Mouse (Mus musculus) T-helper 17 cell (primary cell): Measurements from ENCODE around the gene Hyal3.
"Not testable (repeated sequence)": the region's sequence is repeated elsewhere in the genome, so short reads cannot be mapped to it uniquely, and the experiment has no call there.

Source experiments
- in situ Hi-C, 2 experiments: fragments of 300-600 bp; cut with MboI, MseI; formaldehyde crosslinking; loops; 1 replicate in 1 of 2; 2 replicates in 1 of 2; pipeline ENCODE4 v1.15.1; 2025; ENCODE audit warnings: high pct_unique_total_duplicates in 2 of 2

Gene Hyal3

GRCm38 (mm10) chr9:107547957-107548356 lies 32.7 kb upstream of the Hyal3 start:
- in situ Hi-C loops: loop anchor here (25.0 kb wide), 2 partner anchors 1361 to 1539 kb away; partner anchors contain the start of genes Ccdc51 (in 1 of the 2), Plxnb1 (in 1 of the 2), Ppm1m (in 1 of the 2) and Tma7 (in 1 of the 2)

DNA sequence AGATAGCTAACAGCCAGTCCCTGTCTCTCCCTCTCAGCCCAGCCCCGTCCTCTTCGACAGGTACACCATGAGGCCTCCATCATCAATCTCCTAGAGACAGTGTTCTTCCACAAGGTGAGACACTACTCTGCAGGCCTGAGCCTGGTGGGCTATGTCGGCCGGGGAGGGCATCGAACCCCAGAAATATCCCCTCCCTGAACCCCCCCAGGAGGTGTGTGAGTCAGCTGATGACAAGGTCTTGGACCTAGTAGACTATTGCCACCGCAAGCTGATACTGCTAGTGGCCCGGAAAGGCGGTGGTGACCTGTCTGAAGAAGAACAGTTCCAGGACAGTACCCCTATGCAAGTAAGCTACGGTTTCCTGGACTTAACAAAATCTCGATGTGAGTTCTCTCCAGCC lies 31.8 kb upstream of the Hyal3 start:
- in situ Hi-C loops: loop anchor here (25.0 kb wide), 2 partner anchors 1362 to 1538 kb away; partner anchors contain the start of genes Ccdc51 (in 1 of the 2), Plxnb1 (in 1 of the 2), Ppm1m (in 1 of the 2) and Tma7 (in 1 of the 2)

GRCm38 (mm10) chr9:107549297-107550074 lies 31.1 kb upstream of the Hyal3 start:
- in situ Hi-C loops: loop anchor here (5.0 to 25.0 kb wide), 5 partner anchors 78 to 1538 kb away; partner anchors contain the start of genes Ccdc51 (in 1 of the 2), Pcbp4 (in 1 of the 2), Plxnb1 (in 1 of the 2) and Ppm1m (in 1 of the 2)

- in situ Hi-C loops: loop anchor here (5.0 to 10.0 kb wide), 3 partner anchors 77 to 1504 kb away; partner anchors contain the start of genes Pcbp4 (in 1 of the 2) and Trex1 (in 1 of the 2)
Observed at GRCm38 (mm10) chr9:107550491-107551116, 30.0 kb upstream of the Hyal3 start.

DNA sequence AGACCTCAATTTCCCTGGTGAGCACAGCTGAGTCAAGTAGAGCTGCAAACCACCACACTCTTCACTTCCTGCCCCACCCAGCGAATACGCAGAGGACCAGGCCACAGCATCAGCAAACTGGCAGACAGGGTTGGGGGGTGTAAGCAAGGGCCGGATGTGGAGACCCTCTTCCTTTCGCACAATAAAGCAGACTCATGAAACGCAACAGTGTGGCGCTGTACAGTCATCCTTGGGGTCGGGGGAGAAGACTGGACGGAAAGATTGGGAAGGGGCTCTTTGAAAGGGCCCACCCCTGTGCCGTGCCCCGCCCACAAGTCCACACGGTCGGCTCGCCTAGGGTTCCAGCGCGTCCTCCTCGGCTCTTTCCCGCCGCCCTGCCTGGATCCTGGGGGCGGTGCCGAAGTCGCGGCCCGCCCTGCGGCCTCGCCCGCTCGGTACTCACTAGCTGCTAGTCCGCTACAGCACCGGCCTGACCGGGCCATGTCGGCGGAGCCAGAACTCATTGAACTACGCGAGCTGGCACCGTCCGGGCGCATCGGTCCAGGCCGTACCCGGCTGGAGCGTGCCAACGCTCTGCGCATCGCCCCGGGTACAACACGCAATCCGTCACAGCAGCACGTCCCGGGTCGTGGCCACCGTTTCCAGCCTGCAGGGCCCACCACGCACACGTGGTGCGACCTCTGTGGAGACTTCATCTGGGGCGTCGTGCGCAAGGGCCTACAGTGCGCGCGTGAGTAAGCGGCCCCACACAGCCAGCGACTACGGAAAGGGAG lies 29.3 kb upstream of the Hyal3 start, which contains the start of gene Rassf1:
Gene Rassf1 (plus strand): TSS at position 439 of the 773 bp plus-strand sequence.
- in situ Hi-C loops: loop anchor here (5.0 to 10.0 kb wide), 3 partner anchors 76 to 1503 kb away; partner anchors contain the start of genes Pcbp4 (in 1 of the 2) and Trex1 (in 1 of the 2)

DNA sequence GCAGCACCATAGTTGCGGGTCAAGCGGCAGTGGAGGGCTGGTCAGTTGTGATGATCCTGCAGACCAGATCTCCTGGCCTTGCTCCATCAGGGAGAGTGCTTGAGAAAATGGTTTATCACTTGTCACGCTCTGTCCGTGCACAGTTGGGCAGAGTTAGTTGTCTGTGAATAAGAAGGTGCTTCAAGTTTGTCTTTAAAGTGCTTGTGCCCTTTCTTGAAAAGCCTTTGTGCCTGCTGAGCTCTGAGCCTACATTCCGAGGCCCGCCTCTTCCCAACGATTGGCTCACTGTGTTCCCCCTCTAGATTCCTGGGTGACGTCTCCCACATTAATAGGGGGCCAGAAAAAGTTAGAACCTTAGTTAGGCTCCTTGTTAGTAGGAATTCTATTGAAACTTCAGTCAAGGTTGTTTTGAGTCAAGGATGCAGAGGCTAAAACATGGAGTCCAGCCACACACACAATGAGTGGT lies 28.7 kb upstream of the Hyal3 start:
- in situ Hi-C loops: loop anchor here (5.0 to 10.0 kb wide), 3 partner anchors 75 to 1503 kb away; partner anchors contain the start of genes Pcbp4 (in 1 of the 2) and Trex1 (in 1 of the 2)

DNA sequence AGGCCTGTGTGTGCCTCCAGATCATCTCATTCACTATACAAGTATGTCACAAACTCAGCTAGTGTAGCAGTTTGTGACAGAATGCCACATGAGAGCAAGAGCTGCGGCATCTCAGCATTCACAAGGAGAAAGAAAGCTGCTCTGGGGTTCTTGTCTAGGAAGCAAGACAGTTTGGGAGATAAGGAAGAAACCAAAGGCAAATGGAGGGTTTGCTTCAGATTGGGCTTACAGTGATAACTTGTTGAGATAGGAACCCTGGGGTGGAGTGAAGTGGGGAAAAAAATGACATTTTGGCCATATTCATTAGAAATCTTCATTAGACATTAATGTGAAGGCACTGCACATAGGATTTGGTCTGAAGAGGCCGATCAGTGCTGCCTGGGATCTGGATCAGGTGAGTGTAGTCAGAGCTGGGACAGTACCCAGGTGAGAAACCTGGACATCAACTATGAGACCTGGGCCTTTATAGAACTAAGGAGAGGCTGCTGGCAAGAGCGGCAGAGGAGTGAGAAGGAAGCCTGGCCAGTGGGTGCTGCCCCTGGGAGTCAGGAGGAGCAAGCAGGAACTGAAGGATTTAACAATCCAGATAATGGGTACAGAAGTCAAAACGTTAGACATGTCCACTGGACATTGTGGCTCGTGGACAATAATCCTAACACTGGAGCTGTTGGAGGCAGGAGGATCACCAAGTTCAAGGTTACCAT lies 27.8 kb upstream of the Hyal3 start:
- in situ Hi-C loops: loop anchor here (5.0 to 10.0 kb wide), 3 partner anchors 74 to 1502 kb away; partner anchors contain the start of genes Pcbp4 (in 1 of the 2) and Trex1 (in 1 of the 2)

GRCm38 (mm10) chr9:107553541-107554318 lies 26.9 kb upstream of the Hyal3 start:
- in situ Hi-C loops: loop anchor here (5.0 to 10.0 kb wide), 3 partner anchors 74 to 1501 kb away; partner anchors contain the start of genes Pcbp4 (in 1 of the 2) and Trex1 (in 1 of the 2)

- in situ Hi-C loops: loop anchor here (5.0 to 10.0 kb wide), 3 partner anchors 73 to 1500 kb away; partner anchors contain the start of genes Pcbp4 (in 1 of the 2) and Trex1 (in 1 of the 2)
Observed at GRCm38 (mm10) chr9:107554319-107554825, 26.2 kb upstream of the Hyal3 start.

- in situ Hi-C loops: loop anchor here (10.0 kb wide), 2 partner anchors 1100 to 1500 kb away; partner anchors contain the start of genes Pcbp4 (in 1 of the 2) and Trex1 (in 1 of the 2)
Observed at GRCm38 (mm10) chr9:107555031-107555457, 25.6 kb upstream of the Hyal3 start.

GRCm38 (mm10) chr9:107555701-107556100 lies 24.9 kb upstream of the Hyal3 start:
- in situ Hi-C loops: loop anchor here (10.0 kb wide), 2 partner anchors 1101 to 1499 kb away; partner anchors contain the start of genes Pcbp4 (in 1 of the 2) and Trex1 (in 1 of the 2)

GRCm38 (mm10) chr9:107556346-107556745 lies 24.3 kb upstream of the Hyal3 start:
- in situ Hi-C loops: loop anchor here (10.0 kb wide), 2 partner anchors 1102 to 1498 kb away; partner anchors contain the start of genes Pcbp4 (in 1 of the 2) and Trex1 (in 1 of the 2)

GRCm38 (mm10) chr9:107563029-107563581 lies 17.5 kb upstream of the Hyal3 start, which contains the start of gene Tusc2:
Gene Tusc2 (plus strand): TSS chr9:107563255.
- in situ Hi-C loops: no loop called here

DNA sequence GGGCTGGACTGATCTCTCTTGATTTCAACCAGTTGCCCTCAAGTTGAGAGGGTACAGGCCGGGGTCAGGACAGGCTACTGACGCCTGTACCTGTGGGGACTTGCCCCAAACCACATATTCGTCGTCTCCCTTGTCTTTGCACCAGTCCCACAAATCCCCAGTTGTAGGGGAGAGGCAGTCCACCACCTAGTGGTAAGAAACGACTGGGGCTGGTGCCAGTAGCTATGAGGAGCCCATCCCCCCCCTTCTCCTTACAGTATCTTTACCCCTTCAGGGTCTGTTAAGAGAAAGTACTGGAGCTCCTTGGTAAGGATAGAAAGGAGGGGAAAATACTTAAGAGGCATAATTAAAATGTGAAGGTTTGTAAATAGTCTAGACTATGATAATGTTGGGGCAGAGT lies 15.1 kb upstream of the Hyal3 start:
- in situ Hi-C loops: not testable (repeated sequence)

GRCm38 (mm10) chr9:107566041-107566709 lies 14.4 kb upstream of the Hyal3 start:
- in situ Hi-C loops: no loop called here

DNA sequence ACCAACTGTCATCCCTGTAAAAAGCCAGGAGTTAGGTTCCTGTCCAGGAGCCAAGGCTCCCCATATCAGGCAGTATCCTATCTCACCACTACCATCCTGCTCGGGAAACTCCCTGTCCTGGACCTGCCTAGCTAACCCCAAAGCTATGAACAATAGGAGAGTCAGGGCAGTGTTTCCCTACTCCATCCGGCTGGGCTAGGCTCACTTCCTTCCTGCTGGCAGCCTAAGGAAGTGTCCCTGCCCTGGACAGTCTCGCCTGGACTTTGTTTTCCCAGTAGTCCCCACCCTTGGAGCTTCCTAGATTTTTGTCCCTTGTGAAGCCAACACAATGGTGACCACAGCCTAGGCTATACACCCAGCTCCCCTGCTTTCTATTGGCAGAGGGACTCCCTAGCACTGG lies 13.8 kb upstream of the Hyal3 start:
- in situ Hi-C loops: no loop called here

- in situ Hi-C loops: no loop called here
Observed at GRCm38 (mm10) chr9:107567702-107568319, 12.8 kb upstream of the Hyal3 start, which contains the start of gene Hyal2. Gene Hyal2 (plus strand): TSS chr9:107567945.
